Mouse (Mus musculus) ES-E14 (cell line): ENCODE data around the gene Clint1. TPM values are rescaled to one million over a fixed set of nuclear protein-coding genes. Genes with fewer than 3 reads are reported as not detected.

Experiments used
- DNase-seq: peaks from one replicate; pipeline ENCODE4 v3.0.0-alpha.2; 2013; ENCODE audit warnings: low read depth, low spot score
- H3K27ac ChIP-seq: 2 replicates; pipeline ENCODE4 v1.5.1; 2012; ENCODE audit warnings: low read depth, mild to moderate bottlenecking, low read length, moderate library complexity, mixed read lengths; ENCODE audit not compliant: poor library complexity, insufficient read depth, severe bottlenecking
- H3K36me3 ChIP-seq: 2 replicates; pipeline ENCODE4 v1.6.1; 2012; ENCODE audit warnings: mild to moderate bottlenecking, low read length, moderate library complexity, mixed read lengths; ENCODE audit not compliant: control insufficient read depth, poor library complexity, insufficient read depth, severe bottlenecking
- H3K4me1 ChIP-seq, 2 experiments: fragments of 150-350 bp in 1 of 2; sonication (generic) in 1 of 2; 2 replicates each; pipeline ENCODE4 v1.6.1; 2012; ENCODE audit warnings: low read length in 2 of 2, mild to moderate bottlenecking in 1 of 2, mixed read lengths in 1 of 2; ENCODE audit not compliant: control insufficient read depth in 2 of 2, insufficient read depth in 2 of 2, poor library complexity in 1 of 2
- H3K4me3 ChIP-seq, 2 experiments: fragments of 150-350 bp in 1 of 2; sonication (generic) in 1 of 2; 2 replicates each; pipeline ENCODE4 v1.5.1; 2012; ENCODE audit warnings: low read length in 2 of 2, low read depth in 1 of 2, mild to moderate bottlenecking in 1 of 2, mixed read lengths in 1 of 2; ENCODE audit not compliant: insufficient read depth in 1 of 2, poor library complexity in 1 of 2, severe bottlenecking in 1 of 2
- H3K9ac ChIP-seq: 2 replicates; pipeline ENCODE4 v1.6.1; 2012; ENCODE audit warnings: low read depth, mild to moderate bottlenecking, low read length, mixed read lengths; ENCODE audit not compliant: poor library complexity, insufficient read depth, severe bottlenecking
- H3K9me3 ChIP-seq: fragments of 150-350 bp; sonication (generic); 2 replicates; pipeline ENCODE4 v1.6.1; 2012; ENCODE audit warnings: low read depth, mild to moderate bottlenecking, low read length; ENCODE audit not compliant: control insufficient read depth, insufficient read depth
- CHD2 ChIP-seq: IDR thresholded peaks from 2 replicates; pipeline ENCODE4 v1.6.1; 2014; ENCODE audit warnings: mild to moderate bottlenecking, low read depth, low read length, inconsistent platforms
- HCFC1 ChIP-seq: IDR thresholded peaks from 2 replicates; pipeline ENCODE4 v1.6.1; 2012; ENCODE audit warnings: low read length, inconsistent platforms, borderline replicate concordance; ENCODE audit not compliant: insufficient read depth
- MAFK ChIP-seq: IDR thresholded peaks from 2 replicates; pipeline ENCODE4 v1.6.1; 2014; ENCODE audit warnings: mild to moderate bottlenecking, low read depth, low read length, inconsistent platforms; ENCODE audit not compliant: insufficient read depth
- ZC3H11A ChIP-seq: IDR thresholded peaks from 2 replicates; pipeline ENCODE4 v1.6.1; 2012; ENCODE audit warnings: low read depth, mild to moderate bottlenecking, inconsistent platforms, low read length, borderline replicate concordance
- ZNF384 ChIP-seq: IDR thresholded peaks from 2 replicates; pipeline ENCODE4 v1.6.1; 2012; ENCODE audit warnings: low read depth, low read length, inconsistent platforms
- in situ Hi-C, 2 experiments: fragments of 600-800 bp; cut with MboI; formaldehyde crosslinking; loops; one replicate each; pipeline ENCODE4 v1.15.1; 2025; ENCODE audit warnings: low sequenced_read_pairs in 2 of 2, inconsistent platforms in 1 of 2; ENCODE audit not compliant: unreplicated experiment in 2 of 2
- total RNA-seq: library from RNA; depleted of rRNA; stranded (reverse); fragments of 300-350 nt; gene quantifications from 2 replicates; pipeline ENCODE4 v1.2.3, GENCODE M21; 2012

The Clint1 gene
- total RNA-seq, 1 experiment: 40.7 TPM

DNA sequence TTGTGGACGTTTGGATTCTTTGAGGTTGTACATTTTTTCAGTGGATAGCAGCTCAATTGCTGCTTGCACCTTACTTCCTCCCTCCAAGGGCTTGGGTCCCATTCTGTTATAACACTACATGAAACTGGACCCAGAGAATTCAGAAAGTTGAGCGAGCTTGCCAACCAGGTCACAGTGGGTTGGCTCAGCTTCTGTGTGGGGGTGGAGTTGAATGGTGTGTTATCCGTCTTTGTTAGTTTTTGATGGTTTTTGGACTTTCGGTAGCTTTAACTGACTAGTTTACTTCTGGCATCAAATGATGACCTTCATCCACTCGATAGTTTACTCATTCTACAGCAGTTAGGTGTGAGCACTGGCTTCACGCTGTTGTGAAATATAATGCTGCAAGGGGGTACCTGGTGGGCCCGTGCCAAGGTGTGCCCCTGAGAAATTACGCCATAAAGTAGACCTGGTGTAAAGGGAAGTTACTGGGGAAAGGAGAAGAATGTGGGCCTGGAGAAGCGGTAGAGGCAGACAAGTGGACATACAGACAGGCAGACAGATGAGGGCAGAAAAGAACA, 36.7 kb downstream of the Clint1 start:
- peaks cover 8 to 11% of the 10 kb centered on the region in 2 experiments; a peak in 3 of 4 replicates for H3K4me1 ChIP-seq
- DNase-seq: no peak
- no peak overlapping the region for H3K27ac ChIP-seq
- in situ Hi-C loops: no loop called here
- H3K9me3 ChIP-seq: no peaks in the 10 kb centered on the region
- TF ChIP-seq ZNF384 (no peak), MAFK (no peak), CHD2 (no peak), ZC3H11A (no peak), HCFC1 (no peak)
- H3K4me3 ChIP-seq: no peak overlapping the region
- no peak overlapping the region for H3K9ac ChIP-seq
- peaks cover 19% of the 10 kb centered on the region for H3K36me3 ChIP-seq

GRCm38 (mm10) chr11:45889981-45890380, 38.1 kb downstream of the Clint1 start:
- TF ChIP-seq CHD2 (no peak), MAFK (no peak), HCFC1 (no peak), ZNF384 (no peak)
- H3K9me3 ChIP-seq: no peaks in the 10 kb centered on the region
- in situ Hi-C loops: no loop called here
- peaks cover 8 to 11% of the 10 kb centered on the region in 2 experiments; a peak in 3 of 4 replicates for H3K4me1 ChIP-seq
- no peak for DNase-seq
- H3K4me3 ChIP-seq: no peak overlapping the region
- H3K36me3 ChIP-seq: peaks cover 30% of the 10 kb centered on the region
- H3K27ac ChIP-seq: no peak overlapping the region
- H3K9ac ChIP-seq: no peak overlapping the region

DNA sequence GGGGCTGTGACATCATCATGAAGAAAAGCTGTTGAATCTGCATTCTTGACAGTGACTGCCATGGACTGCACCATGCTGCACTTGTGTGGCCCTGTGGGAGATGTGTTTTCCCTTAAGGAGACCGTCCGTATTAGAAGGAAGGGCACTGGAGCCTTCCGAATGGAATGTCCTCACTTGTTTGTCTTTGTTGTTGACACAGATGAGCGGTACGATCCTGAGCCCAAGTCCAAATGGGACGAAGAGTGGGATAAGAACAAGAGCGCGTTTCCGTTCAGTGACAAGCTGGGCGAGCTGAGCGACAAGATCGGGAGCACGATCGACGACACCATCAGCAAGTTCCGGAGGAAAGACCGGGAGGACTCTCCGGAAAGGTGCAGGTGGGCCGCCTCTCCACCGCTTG, 38.6 kb downstream of the Clint1 start:
- H3K4me1 ChIP-seq: peaks cover 4 to 9% of the 10 kb centered on the region in 2 experiments; a peak in 3 of 4 replicates
- peaks cover 32% of the 10 kb centered on the region for H3K36me3 ChIP-seq
- DNase-seq: no peak
- no peak for TF ChIP-seq MAFK
- no peak for TF ChIP-seq HCFC1
- TF ChIP-seq ZC3H11A: no peak
- TF ChIP-seq ZNF384: no peak
- no peak for TF ChIP-seq CHD2
- H3K4me3 ChIP-seq: no peak overlapping the region
- in situ Hi-C loops: no loop called here
- H3K9me3 ChIP-seq: no peaks in the 10 kb centered on the region
- no peak overlapping the region for H3K9ac ChIP-seq
- no peak overlapping the region for H3K27ac ChIP-seq

DNA sequence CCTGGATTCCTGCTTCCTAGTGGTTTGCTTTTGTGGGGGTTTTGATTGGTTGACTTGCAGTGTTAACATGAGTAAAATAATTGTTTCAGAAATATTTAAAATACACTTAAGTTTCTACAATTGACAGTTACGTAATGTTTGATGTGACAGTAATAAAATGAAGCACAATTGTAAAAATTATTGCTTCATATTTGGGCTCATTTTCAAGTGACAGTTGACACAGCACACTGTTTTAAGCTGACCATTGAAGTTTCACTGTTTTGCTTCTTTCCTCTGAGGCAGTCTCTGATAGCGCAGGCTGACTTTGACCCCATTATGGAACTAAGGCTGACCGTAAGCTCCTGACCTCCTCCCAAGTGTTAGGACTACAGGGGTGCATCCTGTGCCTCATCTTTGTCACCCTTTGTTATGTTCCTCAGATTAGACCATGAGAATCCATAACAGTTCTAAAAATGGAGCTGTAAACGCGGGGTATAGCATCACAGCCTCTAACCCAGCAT, 41.1 kb downstream of the Clint1 start:
- DNase-seq: no peak
- Histone ChIP-seq H3K27ac (no peak overlapping the region), H3K4me3 (no peak overlapping the region), H3K9me3 (no peaks in the 10 kb centered on the region), H3K36me3 (peaks cover 34% of the 10 kb centered on the region), H3K9ac (no peak overlapping the region), H3K4me1 (no peaks in the 10 kb centered on the region; a peak in 1 of 4 replicates)
- TF ChIP-seq ZNF384: no peak
- in situ Hi-C loops: no loop called here

- Histone ChIP-seq H3K9ac (no peak overlapping the region), H3K27ac (no peak overlapping the region), H3K4me1 (0 out of 4 replicates have a peak, but pooled peaks cover 0 to 2% of the 10 kb centered on the region in 2 experiments), H3K9me3 (no peaks in the 10 kb centered on the region), H3K36me3 (peaks cover 22% of the 10 kb centered on the region), H3K4me3 (no peak overlapping the region)
- no peak for DNase-seq
- no peak for TF ChIP-seq CHD2
- TF ChIP-seq ZNF384: no peak
- no peak for TF ChIP-seq MAFK
- no peak for TF ChIP-seq ZC3H11A
- TF ChIP-seq HCFC1: no peak
- in situ Hi-C loops: no loop called here
These were observed 45.5 kb downstream of the Clint1 start for GRCm38 (mm10) chr11:45897392-45897791.
